Mouse (Mus musculus) embryonic fibroblast, embryonic 13.5 days (primary cell): ENCODE measurements at regions not wholly inside any gene's neighbourhood (a gene's known extent, or its start where the extent isn't known, plus 50 kb on each side); places are given as distances from the start of the nearest gene placed in this dataset.
A peak's percentile ranks its signal among the peaks of the same experiment; 100 is the strongest.

Experiments
- H3K27ac ChIP-seq: 2 replicates; pipeline ENCODE4 v1.5.1; 2012; ENCODE audit warnings: low read length, control low read depth, inconsistent platforms; ENCODE audit not compliant: insufficient read depth
- H3K4me1 ChIP-seq: 2 replicates; pipeline ENCODE4 v1.6.1; 2011; ENCODE audit warnings: low read length; ENCODE audit not compliant: control insufficient read depth, insufficient read depth
- H3K4me3 ChIP-seq: 2 replicates; pipeline ENCODE4 v1.5.1; 2011; ENCODE audit warnings: mild to moderate bottlenecking, control low read depth, low read length; ENCODE audit not compliant: insufficient read depth
- CTCF ChIP-seq: IDR thresholded peaks from 2 replicates; pipeline ENCODE4 v1.5.1; 2011; ENCODE audit warnings: mild to moderate bottlenecking, control low read depth, low read length, moderate library complexity, borderline replicate concordance; ENCODE audit not compliant: insufficient read depth
- POLR2A ChIP-seq: IDR thresholded peaks from 2 replicates; pipeline ENCODE4 v1.6.1; 2011; ENCODE audit warnings: low read depth, mild to moderate bottlenecking, control low read depth, low read length, moderate library complexity

GRCm38 (mm10) chr1:91630206-91630605, 89.9 kb downstream of the Asb1 start:
- no peak overlapping the region for H3K27ac ChIP-seq

GRCm38 (mm10) chr1:91630871-91631410, 90.6 kb downstream of the Asb1 start:
- TF ChIP-seq POLR2A = no peak
- Histone ChIP-seq H3K27ac (no peak overlapping the region), H3K4me3 (no peak overlapping the region), H3K4me1 (no peaks in the 10 kb centered on the region)

More at GRCm38 (mm10) chr1:91630206-91630605, 89.9 kb downstream of the Asb1 start:
- Histone ChIP-seq H3K4me3 (no peak overlapping the region), H3K4me1 (no peaks in the 10 kb centered on the region)
- no peak for TF ChIP-seq CTCF
- TF ChIP-seq POLR2A = no peak

- TF ChIP-seq CTCF (no peak), POLR2A (no peak)
- Histone ChIP-seq H3K4me1 (no peaks in the 10 kb centered on the region), H3K27ac (no peak overlapping the region), H3K4me3 (no peak overlapping the region)
Observed at GRCm38 (mm10) chr1:91632906-91633493, 92.7 kb downstream of the Asb1 start.

GRCm38 (mm10) chr1:91636571-91636970, 96.2 kb downstream of the Asb1 start:
- H3K27ac ChIP-seq = no peak overlapping the region
- H3K4me3 ChIP-seq = no peak overlapping the region
- no peak for TF ChIP-seq CTCF
- H3K4me1 ChIP-seq = no peaks in the 10 kb centered on the region

- Histone ChIP-seq H3K27ac (no peak overlapping the region), H3K4me1 (no peaks in the 10 kb centered on the region), H3K4me3 (no peak overlapping the region)
- TF ChIP-seq CTCF = no peak
- no peak for TF ChIP-seq POLR2A
Observed at GRCm38 (mm10) chr1:91640551-91640950, 100.2 kb downstream of the Asb1 start.

- H3K4me1 ChIP-seq = 0 out of 2 replicates have a peak, but pooled peaks cover 2% of the 10 kb centered on the region
- no peak overlapping the region for H3K27ac ChIP-seq
- TF ChIP-seq POLR2A (no peak), CTCF (no peak)
- no peak overlapping the region for H3K4me3 ChIP-seq
Observed at GRCm38 (mm10) chr1:91658991-91659441, 118.7 kb downstream of the Asb1 start.

GRCm38 (mm10) chr1:91659486-91659885, 119.1 kb downstream of the Asb1 start:
- Histone ChIP-seq H3K4me3 (no peak overlapping the region), H3K27ac (no peak overlapping the region), H3K4me1 (0 out of 2 replicates have a peak, but pooled peaks cover 2% of the 10 kb centered on the region)
- TF ChIP-seq CTCF = no peak
- TF ChIP-seq POLR2A = no peak

GRCm38 (mm10) chr1:91663289-91663688, 122.9 kb downstream of the Asb1 start:
- no peak overlapping the region for H3K27ac ChIP-seq
- peaks cover 2% of the 10 kb centered on the region; the same call in 1 of the 2 replicates for H3K4me1 ChIP-seq
- no peak overlapping the region for H3K4me3 ChIP-seq
- TF ChIP-seq POLR2A (no peak), CTCF (no peak)

- Histone ChIP-seq H3K4me3 (no peak overlapping the region), H3K4me1 (peaks cover 12% of the 10 kb centered on the region; the same call in 1 of the 2 replicates), H3K27ac (no peak overlapping the region)
- TF ChIP-seq POLR2A = no peak
- TF ChIP-seq CTCF = no peak
Observed at GRCm38 (mm10) chr1:91664622-91665021, 124.3 kb downstream of the Asb1 start.

GRCm38 (mm10) chr1:91668530-91668929, 128.2 kb downstream of the Asb1 start:
- TF ChIP-seq POLR2A (no peak), CTCF (no peak)
- peaks cover 12% of the 10 kb centered on the region; the same call in 1 of the 2 replicates for H3K4me1 ChIP-seq
- no peak overlapping the region for H3K4me3 ChIP-seq
- H3K27ac ChIP-seq = peak overlapping the region; percentile 64

- Histone ChIP-seq H3K27ac (peak overlapping the region; percentile 75), H3K4me1 (peaks cover 12% of the 10 kb centered on the region), H3K4me3 (no peak overlapping the region)
- no peak for TF ChIP-seq CTCF
- no peak for TF ChIP-seq POLR2A
Observed at GRCm38 (mm10) chr1:91670980-91671379, 130.3 kb upstream of the Twist2 start.
